Mouse (Mus musculus): ENCODE data around the gene H2afy. TPM values are rescaled to one million over a fixed set of nuclear protein-coding genes. Genes with fewer than 3 reads are reported as not detected.
A peak's percentile ranks its signal among the peaks of the same experiment; 100 is the strongest.

The H2afy gene
- total RNA-seq, 2 experiments from 2014 or later: 98.3 to 102 TPM

GRCm38 (mm10) chr13:56115386-56115785 lies 20.8 kb downstream of the H2afy start:
- intact Hi-C loops (cut with DNase I): no loop called here
- no peak for DNase-seq (ENCODE audit: low spot score in 2 of 2)

- intact Hi-C loops (cut with DNase I): no loop called here
- no peak for DNase-seq (ENCODE audit: low spot score in 2 of 2)
Measured at GRCm38 (mm10) chr13:56113431-56114248, 22.5 kb downstream of the H2afy start.

GRCm38 (mm10) chr13:56112980-56113379 lies 23.2 kb downstream of the H2afy start:
- DNase-seq (ENCODE audit: low spot score in 2 of 2): peak; percentile 62 to 68
- intact Hi-C loops (cut with DNase I): no loop called here

- DNase-seq (ENCODE audit: low spot score in 2 of 2): no peak
- intact Hi-C loops (cut with DNase I): no loop called here
Measured at GRCm38 (mm10) chr13:56112496-56112895, 23.7 kb downstream of the H2afy start.

GRCm38 (mm10) chr13:56111601-56112000 lies 24.6 kb downstream of the H2afy start:
- intact Hi-C loops (cut with DNase I): no loop called here
- DNase-seq (ENCODE audit: low spot score in 2 of 2): no peak

- DNase-seq (ENCODE audit: low spot score in 2 of 2): no peak
- intact Hi-C loops (cut with DNase I): no loop called here
Measured at GRCm38 (mm10) chr13:56110694-56111531, 25.2 kb downstream of the H2afy start.

GRCm38 (mm10) chr13:56109703-56110102 lies 26.5 kb downstream of the H2afy start:
- no peak for DNase-seq (ENCODE audit: low spot score in 2 of 2)
- intact Hi-C loops (cut with DNase I): no loop called here

GRCm38 (mm10) chr13:56108849-56109519 lies 27.2 kb downstream of the H2afy start:
- no peak for DNase-seq (ENCODE audit: low spot score in 2 of 2)
- intact Hi-C loops (cut with DNase I): no loop called here

- intact Hi-C loops (cut with DNase I): no loop called here
- no peak for DNase-seq (ENCODE audit: low spot score in 2 of 2)
Measured at GRCm38 (mm10) chr13:56104971-56105391, 31.2 kb downstream of the H2afy start.

- intact Hi-C loops (cut with DNase I): no loop called here
- peak; percentile 31 to 39 for DNase-seq (ENCODE audit: low spot score in 2 of 2)
Measured at GRCm38 (mm10) chr13:56103796-56104746, 32.1 kb downstream of the H2afy start.

- no peak for DNase-seq (ENCODE audit: low spot score in 2 of 2)
- intact Hi-C loops (cut with DNase I): no loop called here
Measured at GRCm38 (mm10) chr13:56102160-56102559, 34.0 kb downstream of the H2afy start.

- DNase-seq (ENCODE audit: low spot score in 2 of 2): no peak
- intact Hi-C loops (cut with DNase I): no loop called here
Measured at GRCm38 (mm10) chr13:56095601-56096195, 40.5 kb downstream of the H2afy start.

- DNase-seq (ENCODE audit: low spot score in 2 of 2): no peak
- intact Hi-C loops (cut with DNase I): no loop called here
Measured at GRCm38 (mm10) chr13:56094544-56094943, 41.6 kb downstream of the H2afy start.

- DNase-seq (ENCODE audit: low spot score in 2 of 2): peak in 1 of 2 experiments; percentile 43
- intact Hi-C loops (cut with DNase I): no loop called here
Measured at GRCm38 (mm10) chr13:56093680-56094079, 42.5 kb downstream of the H2afy start.

- no peak for DNase-seq (ENCODE audit: low spot score in 2 of 2)
- intact Hi-C loops (cut with DNase I): no loop called here
Measured at GRCm38 (mm10) chr13:56092606-56093005, 43.6 kb downstream of the H2afy start.

- no peak for DNase-seq (ENCODE audit: low spot score in 2 of 2)
- intact Hi-C loops (cut with DNase I): no loop called here
Measured at GRCm38 (mm10) chr13:56090597-56090996, 45.6 kb downstream of the H2afy start.

GRCm38 (mm10) chr13:56088602-56089001 lies 47.6 kb downstream of the H2afy start:
- intact Hi-C loops (cut with DNase I): no loop called here
- DNase-seq (ENCODE audit: low spot score in 2 of 2): peak in 1 of 2 experiments; percentile 33

GRCm38 (mm10) chr13:56087936-56088335 lies 48.2 kb downstream of the H2afy start:
- intact Hi-C loops (cut with DNase I): no loop called here

More at GRCm38 (mm10) chr13:56087936-56088335, 48.2 kb downstream of the H2afy start:
- DNase-seq (ENCODE audit: low spot score in 2 of 2): no peak

Measured in left cerebral cortex, postnatal 25 days (tissue).